Mouse (Mus musculus): ENCODE data around the gene Ece2.
"Not testable (repeated sequence)": the region's sequence is repeated elsewhere in the genome, so short reads cannot be mapped to it uniquely, and the experiment has no call there.

Gene Ece2

DNA sequence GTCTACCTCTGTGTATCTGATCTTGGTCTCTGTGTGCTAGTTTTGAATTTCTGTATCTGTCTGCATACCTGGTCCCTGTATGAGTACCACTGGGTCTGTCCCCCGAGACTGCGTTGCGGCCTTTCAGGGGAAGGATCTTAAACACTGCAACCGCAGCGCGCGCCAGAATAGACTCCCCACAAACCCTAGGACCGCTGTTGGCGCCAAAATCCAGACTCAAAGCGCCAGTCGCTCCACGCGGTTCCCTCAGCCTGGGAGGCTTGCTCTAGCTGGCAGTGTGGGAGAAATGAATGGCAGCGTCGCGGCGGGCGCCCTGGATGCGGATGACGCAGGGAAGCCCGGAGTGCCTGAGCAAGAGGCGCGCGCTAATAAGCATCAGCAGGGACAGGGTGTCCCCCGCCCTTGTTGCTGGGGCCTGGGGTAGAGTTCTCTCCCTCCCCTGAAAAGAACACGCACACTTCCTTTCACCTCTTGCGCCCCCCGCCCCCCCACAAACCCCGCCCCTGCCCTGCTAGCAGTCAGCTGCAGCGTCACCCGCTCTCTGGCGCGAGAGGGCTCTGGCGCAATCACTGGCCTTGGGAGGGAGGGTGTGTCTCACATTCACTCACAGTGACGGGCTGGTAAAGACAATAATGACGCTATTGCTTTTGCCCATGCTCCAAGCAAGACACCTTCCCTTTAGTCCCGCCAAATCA is 7.5 kb upstream of the Ece2 start:
- DNase-seq (ENCODE audit: low spot score in 2 of 2) = peak; percentile 40 to 69

- DNase-seq (ENCODE audit: low spot score in 2 of 2) = no peak
These were observed 6.4 kb upstream of the Ece2 start for GRCm38 (mm10) chr16:20623211-20623610.

DNA sequence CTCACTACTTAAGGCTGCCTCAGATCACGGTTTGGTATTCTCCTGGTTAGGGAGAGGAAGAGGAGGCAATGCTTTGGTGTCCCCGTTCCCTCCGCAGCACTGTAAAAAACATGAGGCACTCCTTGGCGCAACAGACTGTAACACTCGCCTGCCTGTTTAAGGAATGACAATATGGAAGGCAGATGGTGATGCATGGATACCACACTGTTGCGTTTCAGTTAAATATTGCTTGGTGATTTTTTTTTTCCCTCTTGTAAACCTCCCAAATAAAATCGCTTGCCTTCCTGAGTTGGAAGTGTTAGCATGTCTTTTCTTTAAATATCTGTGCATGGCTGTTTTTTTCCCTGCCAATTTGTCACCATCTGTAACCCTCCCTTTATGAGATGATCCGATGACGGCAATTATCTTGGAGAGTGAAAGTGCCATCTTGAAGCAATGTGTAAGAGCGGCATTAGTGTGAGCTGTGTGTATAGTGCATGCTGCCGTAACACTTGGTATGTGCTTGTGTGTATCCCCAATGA is 697 bp upstream of the Ece2 start:
- no peak for DNase-seq (ENCODE audit: low spot score in 2 of 2)

DNA sequence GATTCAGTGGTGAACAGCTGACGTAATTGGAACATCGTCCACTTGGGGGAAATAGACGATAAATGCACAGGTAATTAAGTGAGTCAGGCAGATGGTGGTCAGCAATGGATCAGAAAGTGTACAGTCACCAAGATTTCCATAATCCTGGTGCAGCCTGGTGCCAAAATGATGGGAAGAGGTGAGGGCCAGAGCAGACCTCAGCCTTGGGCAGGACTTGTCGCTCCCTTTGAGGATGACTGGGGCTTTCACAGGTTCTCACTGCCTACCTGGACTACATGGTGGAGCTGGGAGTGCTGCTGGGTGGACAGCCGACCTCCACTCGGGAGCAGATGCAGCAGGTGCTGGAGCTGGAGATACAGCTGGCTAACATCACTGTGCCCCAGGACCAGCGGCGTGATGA is 7.8 kb downstream of the Ece2 start:
- DNase-seq (ENCODE audit: low spot score in 2 of 2) = no peak

- DNase-seq (ENCODE audit: low spot score in 2 of 2) = no peak
These were observed 8.7 kb downstream of the Ece2 start for GRCm38 (mm10) chr16:20638367-20638766.

GRCm38 (mm10) chr16:20642161-20642560 is 12.5 kb downstream of the Ece2 start:
- DNase-seq (ENCODE audit: low spot score in 2 of 2) = peak; percentile 36 to 69

GRCm38 (mm10) chr16:20643911-20644310 is 14.3 kb downstream of the Ece2 start:
- no peak for DNase-seq (ENCODE audit: low spot score in 2 of 2)

- DNase-seq (ENCODE audit: low spot score in 2 of 2) = peak; percentile 96 to 99
These were observed 21.7 kb downstream of the Ece2 start, which contains the start of gene Psmd2 for GRCm38 (mm10) chr16:20651076-20651946. TSS of gene Psmd2 (plus strand) at chr16:20651652.

- DNase-seq (ENCODE audit: low spot score in 2 of 2) = no peak
These were observed 22.3 kb downstream of the Ece2 start for GRCm38 (mm10) chr16:20651947-20652310.

GRCm38 (mm10) chr16:20653315-20653714 is 23.7 kb downstream of the Ece2 start:
- DNase-seq (ENCODE audit: low spot score in 2 of 2) = no peak

- DNase-seq (ENCODE audit: low spot score in 2 of 2) = no peak
These were observed 28.0 kb downstream of the Ece2 start for GRCm38 (mm10) chr16:20657661-20658060.

DNA sequence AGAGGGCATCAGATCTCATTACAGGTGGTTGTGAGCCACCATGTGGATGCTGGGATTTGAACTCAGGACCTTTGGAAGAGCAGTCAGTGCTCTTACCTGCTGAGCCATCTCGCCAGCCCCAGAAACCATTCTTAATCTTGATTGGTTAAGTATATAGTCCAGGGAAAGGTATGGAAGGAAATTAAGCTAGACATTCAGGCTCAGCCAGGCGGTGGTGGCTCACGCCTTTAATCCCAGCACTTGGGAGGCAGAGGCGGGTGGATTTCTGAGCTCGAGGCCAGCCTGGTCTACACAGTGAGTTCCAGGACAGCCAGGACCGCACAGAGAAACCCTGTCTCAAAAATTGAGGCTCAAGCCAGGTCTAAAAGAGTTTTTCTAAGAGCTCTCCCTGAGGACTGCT is 38.4 kb downstream of the Ece2 start, which contains the start of gene Eif4g1:
TSS of gene Eif4g1 (plus strand) at position 301 of the 400 bp plus-strand sequence.
- not testable (repeated sequence) for DNase-seq (ENCODE audit: low spot score in 2 of 2)

- DNase-seq (ENCODE audit: low spot score in 2 of 2) = no peak
These were observed 40.7 kb downstream of the Ece2 start for GRCm38 (mm10) chr16:20670291-20670690.

GRCm38 (mm10) chr16:20671886-20672285 is 42.3 kb downstream of the Ece2 start:
- no peak for DNase-seq (ENCODE audit: low spot score in 2 of 2)

GRCm38 (mm10) chr16:20672500-20672902 is 42.9 kb downstream of the Ece2 start:
- DNase-seq (ENCODE audit: low spot score in 2 of 2) = peak; percentile 92 to 95

- DNase-seq (ENCODE audit: low spot score in 2 of 2) = peak; percentile 52 to 81
These were observed 43.5 kb downstream of the Ece2 start for GRCm38 (mm10) chr16:20672965-20673705.

- DNase-seq (ENCODE audit: low spot score in 2 of 2) = peak; percentile 62 to 77
These were observed 44.2 kb downstream of the Ece2 start for GRCm38 (mm10) chr16:20673706-20674303.

- DNase-seq (ENCODE audit: low spot score in 2 of 2) = peak in 1 of 2 experiments; percentile 59
These were observed 45.6 kb downstream of the Ece2 start for GRCm38 (mm10) chr16:20675213-20675612.

DNA sequence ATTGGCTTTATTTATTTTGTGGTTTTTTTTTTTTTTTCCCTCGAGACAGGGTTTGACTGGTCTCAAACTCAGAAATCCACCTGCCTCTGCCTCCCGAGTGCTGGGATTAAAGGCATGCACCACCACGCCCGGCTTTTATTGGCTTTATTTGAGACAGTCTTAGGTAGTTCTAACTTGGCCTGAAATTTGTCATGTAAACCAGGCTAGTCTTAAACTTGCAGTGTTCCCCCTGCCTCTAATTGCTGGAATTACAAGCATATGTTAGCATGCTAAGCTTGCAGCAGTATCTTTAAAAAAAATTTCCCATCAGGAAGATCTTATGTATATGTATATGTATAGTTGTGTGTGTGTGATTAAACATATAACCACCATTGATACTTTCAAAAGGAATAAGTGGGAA is 47.1 kb downstream of the Ece2 start:
- DNase-seq (ENCODE audit: low spot score in 2 of 2) = no peak

DNA sequence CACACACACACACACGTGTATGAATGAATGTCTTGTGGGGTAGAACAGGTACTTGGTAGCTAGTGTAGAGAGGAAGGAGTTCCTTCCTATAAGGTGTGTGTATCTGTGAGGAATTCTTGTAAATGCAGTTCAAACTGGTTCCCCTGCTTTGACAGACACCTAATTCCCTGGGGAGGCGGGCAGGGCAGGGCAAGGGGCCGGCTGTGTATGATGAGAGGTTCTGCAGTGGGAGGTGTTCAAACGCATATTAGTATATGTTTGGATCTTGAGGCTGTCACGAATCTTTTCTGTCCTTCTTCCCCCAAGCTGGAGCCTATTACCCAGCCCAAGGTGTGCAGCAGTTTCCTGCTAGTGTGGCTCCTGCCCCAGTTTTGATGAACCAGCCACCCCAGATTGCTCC is 47.8 kb downstream of the Ece2 start:
- peak in 1 of 2 experiments; percentile 60 for DNase-seq (ENCODE audit: low spot score in 2 of 2)

- peak; percentile 91 to 93 for DNase-seq (ENCODE audit: low spot score in 2 of 2)
These were observed 48.5 kb downstream of the Ece2 start for GRCm38 (mm10) chr16:20677974-20678675.

Data from spleen, postnatal 4 days (tissue).